Mouse (Mus musculus): Measurements from ENCODE around the gene Raf1. TPM values are rescaled to one million over a fixed set of nuclear protein-coding genes. Genes with fewer than 3 reads are reported as not detected.

Raf1 gene
- polyA plus RNA-seq, 1 experiment from 2014 or later = 67.0 TPM

DNA sequence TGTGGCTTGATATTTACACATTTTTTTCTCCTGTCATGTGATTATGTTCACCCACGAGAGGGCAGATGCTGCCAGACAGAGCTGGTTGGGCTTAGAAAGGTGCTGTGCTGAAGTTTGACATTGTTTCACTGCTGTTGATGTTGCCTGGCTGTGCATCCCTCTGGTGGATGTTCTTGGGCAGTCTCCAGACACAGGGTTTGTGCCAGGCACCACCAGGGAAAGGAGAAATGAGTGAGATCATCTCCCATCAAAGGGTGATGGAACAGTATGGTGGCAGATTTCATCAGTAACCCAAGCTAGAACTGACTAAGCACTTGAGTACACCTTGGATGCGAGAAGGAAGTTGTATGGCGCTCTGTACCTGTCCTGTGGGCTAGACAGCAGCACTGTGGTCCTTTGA is 60.5 kb downstream of the Raf1 start:
- no peak for DNase-seq (ENCODE audit: low spot score)

DNA sequence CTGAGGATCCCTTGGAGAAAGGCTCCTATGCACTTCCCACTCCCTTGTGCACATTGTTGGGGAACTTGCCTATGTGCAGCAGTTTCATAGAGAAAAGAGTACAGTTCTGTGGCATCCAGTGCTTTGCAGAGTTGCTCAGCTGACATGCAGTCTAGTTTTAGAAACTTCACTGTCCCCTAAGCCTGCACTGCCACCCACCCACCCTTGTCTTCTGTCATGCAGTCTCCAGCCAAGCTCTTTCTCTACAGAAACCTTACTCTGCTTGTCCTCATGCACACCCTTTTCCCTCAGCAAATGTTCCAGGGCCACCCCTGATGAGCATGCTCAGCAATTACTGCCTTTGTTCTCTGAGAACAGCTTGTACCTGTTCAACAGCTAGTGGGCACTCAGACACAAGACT is 62.6 kb downstream of the Raf1 start:
- DNase-seq (ENCODE audit: low spot score) = no peak

DNA sequence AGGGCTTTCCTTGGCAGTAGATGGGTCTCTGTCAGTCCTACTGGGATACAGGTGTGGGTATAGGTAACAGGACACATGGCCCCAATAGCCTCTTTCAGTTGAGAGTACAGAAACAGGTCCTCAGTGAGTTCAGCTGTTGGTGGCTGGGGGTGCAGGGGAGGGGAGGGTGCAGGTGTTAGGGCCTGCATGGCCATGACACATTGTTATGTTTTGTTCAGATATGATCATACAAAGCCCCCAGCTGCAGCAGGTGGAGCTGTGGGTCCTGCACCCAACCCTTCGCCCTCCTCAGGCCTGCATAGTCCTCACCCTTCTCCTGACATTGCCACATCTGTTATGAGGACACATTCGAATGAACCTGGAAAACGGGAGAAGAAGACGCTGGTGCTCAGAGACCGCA is 66.1 kb downstream of the Raf1 start:
- peak; percentile 38 for DNase-seq (ENCODE audit: low spot score)

DNA sequence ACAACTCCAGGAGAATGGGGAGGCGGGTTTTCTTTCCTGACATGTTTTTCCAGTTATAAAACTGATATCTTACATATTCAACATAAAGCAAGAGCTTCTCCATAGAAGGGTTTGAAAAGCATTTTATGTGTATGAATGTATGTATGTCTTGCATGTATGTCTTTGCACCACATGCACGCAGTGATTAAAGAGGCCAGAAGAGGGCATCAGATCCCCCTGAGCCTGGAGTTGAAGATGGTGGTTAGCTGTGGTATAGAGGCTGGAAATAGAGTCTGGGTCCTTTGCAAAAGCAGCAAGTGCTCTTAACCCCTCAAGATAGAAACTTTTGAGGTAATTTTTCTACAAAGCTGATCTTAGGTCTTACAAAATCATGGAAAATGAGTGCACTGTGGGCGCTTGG is 67.3 kb downstream of the Raf1 start:
- peak; percentile 52 for DNase-seq (ENCODE audit: low spot score)

DNA sequence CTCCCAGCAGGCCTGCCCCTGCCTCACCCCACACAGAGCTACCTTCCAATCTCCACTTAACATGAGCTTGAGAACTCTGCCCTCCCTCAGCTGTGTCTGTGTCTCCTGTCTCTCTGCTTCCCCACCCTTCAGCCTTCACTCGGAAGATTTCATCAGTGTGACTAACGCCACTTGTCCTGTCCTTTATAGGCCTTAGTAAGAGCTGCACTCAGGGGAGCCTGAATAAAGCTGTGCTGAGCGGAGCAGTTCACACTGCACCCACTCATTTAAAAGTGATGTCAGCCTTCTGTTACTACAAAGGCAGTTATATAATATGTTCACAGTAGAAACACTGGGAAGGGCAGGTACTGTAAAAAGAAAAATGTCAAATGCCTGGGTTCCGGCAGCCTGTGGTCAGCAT is 69.0 kb downstream of the Raf1 start:
- DNase-seq (ENCODE audit: low spot score) = no peak

DNA sequence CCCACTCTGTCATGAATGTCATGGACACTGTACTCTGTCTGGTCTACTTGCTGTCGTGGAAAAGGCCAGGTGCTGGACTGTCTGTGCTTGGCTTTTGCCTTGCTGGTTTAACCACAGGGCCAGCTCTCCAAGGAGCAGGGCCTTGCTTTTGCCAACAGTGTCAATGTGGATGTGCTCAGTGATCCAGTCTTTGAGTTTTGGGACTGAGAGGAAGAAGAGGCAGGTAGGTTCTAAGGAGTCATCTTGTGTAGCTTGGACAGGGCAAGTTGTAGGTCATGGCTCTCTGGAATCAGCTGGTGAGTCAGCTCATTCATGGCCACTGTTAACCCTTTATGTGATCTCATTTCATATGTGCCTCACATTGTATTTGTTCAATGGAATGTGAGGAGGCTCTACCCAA is 70.0 kb downstream of the Raf1 start:
- DNase-seq (ENCODE audit: low spot score) = no peak

DNA sequence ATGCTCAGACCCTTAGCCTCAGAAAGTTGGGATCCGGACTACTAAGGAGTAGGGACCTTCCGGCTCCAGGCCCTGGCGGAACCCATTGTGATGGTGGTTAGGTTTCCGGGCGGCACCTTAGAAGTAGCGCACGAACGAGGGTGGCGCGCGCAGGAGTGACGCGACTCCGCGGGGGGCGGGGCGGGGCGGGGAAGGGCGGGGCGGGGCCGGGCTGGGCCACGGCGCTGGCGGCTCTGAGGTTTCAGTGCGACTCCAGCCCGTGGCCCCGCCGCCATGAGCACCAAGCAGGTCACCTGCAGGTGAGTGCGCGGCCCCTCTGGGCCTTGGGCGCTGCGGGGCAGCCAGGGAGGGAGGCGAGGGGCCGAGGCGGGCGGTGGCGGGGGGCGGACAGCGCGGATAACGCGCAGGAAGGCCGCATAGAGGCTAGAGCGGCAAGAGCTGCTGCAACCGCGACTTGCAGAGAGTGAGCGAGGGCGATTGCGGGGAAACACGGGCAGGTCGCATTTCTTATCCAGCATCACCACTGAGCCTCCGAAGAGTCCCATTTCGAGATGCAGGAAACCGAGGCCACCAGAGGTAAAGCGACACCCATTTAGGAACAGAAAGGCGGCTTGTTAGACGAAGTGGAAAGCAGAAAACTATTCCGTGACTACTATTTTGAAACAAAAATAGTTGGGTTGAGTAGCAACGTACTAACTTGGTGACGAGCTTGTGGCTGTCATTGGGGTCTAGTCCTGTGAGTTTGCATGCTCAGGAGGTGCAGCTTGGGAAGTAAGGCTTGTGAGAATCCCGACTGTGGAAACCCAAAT is 74.5 kb downstream of the Raf1 start, which contains the start of gene Mkrn2:
Gene Mkrn2 (plus strand): TSS at position 188 of the 809 bp plus-strand sequence.
- DNase-seq (ENCODE audit: low spot score) = peak; percentile 88

DNA sequence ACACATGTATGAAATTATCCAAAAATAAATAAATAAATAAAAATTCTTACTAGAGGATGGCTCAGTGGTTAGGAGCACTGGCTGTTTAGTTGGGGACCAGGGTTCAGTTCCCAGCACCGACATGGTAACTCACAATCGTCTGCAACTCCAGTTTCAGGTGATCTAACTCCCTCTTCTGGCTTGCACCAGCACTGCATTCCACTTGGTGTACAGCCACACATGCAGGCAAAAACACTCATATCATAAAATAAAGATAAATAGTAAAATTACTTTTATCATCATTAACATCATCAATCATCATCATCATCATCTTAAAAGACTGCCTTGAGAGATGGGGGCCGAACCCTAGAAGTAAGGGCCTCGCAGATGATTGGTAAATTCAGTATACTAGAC is 75.1 kb downstream of the Raf1 start:
- no peak for DNase-seq (ENCODE audit: low spot score)

DNA sequence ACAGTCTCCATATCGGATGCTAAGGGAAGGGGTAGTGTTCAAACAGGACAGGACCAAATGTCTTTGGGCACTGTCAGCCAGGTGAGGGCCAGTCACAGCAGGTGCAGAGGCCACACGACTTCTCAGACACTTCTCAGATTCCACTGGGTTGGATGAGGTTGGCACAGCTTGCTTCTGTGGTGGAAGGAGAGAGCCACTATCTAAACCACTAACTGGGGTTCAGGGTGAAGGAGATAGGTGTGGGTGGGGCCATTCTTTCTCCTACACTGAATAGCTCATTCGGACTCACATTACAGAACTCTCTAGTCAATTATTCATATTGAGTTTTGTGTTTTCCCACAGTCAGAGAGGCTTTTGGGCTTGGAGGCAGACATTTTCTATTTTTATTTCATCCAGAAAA is 80.8 kb downstream of the Raf1 start:
- no peak for DNase-seq (ENCODE audit: low spot score)

DNA sequence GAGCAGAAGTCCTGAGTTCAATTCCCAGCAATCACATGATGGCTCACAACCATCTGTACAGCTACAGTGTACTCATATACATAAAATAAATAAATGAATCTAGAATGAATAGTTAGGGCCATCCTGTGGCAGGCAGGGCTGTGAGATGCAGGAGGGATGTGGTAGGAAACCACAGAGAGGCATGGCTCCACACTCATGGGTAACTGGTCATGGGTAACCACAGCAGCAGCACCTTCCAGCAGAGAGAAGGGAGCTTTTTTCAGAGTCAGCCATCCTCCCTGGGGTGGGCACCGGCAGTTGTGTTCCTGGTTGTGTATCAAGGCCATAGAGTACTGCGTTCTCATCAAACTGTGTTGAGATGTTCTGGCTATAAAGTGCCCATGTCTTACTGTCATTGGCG is 82.0 kb downstream of the Raf1 start:
- DNase-seq (ENCODE audit: low spot score) = peak; percentile 67

DNA sequence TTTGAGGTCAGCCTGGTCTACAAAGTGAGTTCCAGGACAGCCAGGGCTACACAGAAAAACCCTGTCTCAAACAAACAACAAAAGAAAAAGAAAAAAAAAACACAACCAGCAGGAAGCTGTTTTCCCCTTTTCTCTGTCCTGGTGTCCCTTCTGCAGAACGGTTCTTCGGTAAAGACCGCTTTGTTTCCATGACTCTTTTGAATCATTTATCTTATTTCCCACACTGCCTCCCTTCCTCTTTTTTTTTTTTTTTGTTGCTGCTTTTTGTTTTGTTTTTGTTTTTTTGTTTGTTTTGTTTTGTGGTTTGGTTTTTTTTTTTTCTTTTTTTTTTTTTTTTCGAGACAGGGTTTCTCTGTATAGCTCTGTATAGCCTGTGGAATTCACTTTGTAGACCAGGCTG is 83.2 kb downstream of the Raf1 start:
- DNase-seq (ENCODE audit: low spot score) = no peak

DNA sequence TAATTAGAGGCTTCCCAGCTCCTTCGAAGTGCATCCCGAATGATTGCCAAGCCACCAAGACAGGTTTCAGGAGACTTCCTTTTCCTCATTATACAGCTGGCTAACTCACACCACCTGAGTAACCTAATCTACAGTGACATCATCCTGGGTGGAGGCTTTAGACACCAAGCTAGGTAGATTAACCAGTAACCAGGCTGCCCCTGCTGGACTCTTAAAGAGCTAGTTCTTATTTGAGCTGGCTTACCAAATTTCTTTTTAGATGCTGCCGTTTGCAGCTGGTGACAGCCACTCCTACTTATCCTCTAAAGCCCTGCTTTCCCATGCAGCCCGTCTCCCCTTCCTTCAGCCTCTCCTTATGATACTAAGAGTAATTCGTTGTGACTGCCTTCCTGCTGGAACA is 84.0 kb downstream of the Raf1 start, which contains the start of gene Mkrn2os:
Gene Mkrn2os (minus strand): TSS at position 119 of the 400 bp plus-strand sequence.
- DNase-seq (ENCODE audit: low spot score) = no peak

DNA sequence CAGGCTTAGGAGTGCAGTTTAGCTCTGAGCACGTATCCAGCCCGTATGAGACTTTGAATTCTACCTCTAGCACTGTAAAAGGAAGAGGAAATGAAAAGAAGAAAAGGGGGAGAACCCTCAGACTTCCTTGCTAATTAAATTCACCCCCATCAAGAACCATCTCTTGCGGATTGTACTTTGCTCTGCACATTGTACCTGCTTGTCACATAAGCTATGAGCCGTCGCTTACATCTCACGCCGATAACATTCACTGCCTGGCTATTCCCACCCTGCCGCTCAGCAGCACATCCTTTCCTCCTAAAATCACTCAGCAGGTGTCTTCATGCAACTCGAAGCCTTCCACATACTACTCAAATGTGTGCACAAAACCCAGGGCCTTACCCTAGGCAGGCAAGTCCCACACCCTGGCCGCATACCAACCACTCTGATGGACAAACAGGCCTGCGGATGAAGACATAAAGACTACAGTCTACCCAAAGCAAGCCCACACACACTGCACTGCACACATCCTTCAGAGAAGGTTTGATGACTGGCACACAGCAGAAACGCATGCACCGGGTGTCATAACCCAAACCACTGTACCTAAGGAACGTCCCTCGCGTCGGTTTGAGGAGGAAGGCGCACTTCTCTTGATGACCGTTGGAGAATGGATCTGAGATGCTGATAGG is 84.6 kb downstream of the Raf1 start:
- no peak for DNase-seq (ENCODE audit: low spot score)

DNA sequence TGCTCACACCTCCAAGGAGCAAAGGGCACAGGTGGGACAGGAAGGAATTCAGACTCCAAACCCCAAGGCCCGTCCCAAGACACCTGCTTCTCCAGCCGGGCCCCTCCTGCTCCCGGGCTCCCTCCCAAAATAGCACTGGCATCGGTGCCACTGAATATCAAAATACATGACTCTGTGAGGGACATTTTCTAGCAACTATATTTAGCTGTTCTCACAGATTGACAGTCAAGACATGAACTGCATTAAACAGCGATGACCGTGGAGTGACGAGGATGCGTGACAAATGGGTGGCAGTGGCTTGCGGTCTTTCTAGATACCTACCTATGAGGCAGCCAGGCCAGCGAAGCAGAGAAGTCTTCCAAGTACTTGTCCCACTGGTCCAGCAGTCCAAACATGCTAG is 90.1 kb downstream of the Raf1 start:
- no peak for DNase-seq (ENCODE audit: low spot score)

DNA sequence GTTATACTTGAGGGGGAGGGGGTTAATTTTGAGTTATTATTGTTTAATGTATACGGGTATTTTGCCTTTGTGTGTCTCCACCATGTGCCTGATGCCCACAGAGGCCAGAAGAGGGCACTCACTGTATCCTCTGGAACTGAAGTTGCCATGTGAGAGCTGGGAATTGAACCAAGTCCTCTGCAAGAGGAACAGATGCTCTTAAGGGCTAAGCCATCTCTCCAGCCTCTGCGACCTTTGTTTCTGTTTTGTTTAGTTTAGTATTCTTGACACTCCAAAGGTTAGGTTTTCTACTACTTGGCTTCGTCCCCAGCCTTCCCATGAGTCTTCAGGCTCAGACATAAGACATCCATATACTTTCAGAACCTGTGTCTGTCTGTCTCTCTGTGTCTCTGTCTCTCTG is 92.3 kb downstream of the Raf1 start:
- DNase-seq (ENCODE audit: low spot score) = no peak

DNA sequence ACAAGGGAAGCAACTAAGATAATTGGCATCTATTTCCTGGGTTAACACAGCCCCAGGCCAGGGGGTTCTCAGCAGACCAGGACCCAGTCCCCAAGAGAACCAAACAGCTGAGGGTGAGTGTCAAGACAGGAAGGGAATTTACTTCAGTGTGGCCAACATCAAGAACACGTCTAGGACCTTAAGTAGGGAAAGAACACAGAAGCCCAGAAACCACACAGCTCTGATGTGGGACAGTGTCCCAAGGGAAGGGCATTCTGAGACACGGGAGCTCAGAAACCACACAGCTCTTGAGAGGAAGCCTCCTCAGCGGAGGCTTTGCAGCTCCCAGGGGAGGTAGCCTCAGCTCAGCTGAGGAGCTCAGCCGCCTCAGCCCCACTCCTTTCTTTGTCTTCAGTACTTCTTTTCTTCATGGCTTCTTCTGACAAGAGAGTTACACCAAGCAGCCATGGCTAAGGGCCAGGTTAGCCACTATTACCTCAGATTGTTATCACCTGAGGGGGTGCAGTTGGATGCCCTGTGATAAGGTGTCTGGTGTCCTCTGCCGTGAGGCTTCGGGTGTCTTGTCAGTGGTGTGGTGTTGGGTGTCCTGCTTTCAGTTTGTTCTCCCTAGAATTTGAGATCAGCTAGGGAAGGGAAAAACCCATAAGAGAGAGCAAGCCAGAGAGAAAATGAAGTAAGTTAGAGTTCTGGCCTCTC is 92.9 kb downstream of the Raf1 start:
- DNase-seq (ENCODE audit: low spot score) = no peak

DNA sequence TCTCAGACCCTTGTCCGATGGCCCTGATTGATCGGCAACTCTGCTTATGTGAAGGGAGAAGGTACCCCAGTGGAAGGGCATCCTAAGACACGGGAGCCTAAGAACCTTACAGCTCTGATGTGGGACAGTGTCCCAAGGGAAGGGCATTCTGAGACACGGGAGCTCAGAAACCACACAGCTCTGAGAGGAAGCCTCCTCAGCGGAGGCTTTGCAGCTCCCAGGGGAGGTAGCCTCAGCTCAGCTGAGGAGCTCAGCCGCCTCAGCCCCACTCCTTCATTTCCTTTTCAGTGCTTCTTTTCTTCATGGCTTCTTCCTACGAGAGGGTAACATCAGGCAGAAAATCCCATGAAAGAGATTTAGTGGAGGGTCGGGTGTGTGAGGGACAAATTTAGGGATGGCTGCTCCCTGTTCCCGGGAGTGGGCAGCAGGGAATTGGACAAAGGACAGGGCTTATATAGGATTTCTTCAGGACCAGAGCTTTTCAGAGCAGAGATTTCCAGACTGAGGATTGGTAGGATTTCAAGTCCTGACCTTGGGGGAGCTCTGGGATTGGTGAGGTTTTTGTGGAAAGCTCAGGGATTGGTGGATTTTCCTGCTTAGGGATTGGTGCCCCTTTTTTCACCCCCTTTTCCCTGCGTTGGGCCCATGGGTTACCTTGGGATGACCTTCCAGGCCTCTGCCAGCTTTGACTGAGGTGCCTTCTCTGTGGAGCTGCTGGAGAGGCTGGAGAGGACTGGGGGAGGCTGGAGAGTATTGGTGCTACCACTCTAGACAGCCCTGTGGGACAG is 93.9 kb downstream of the Raf1 start:
- no peak for DNase-seq (ENCODE audit: low spot score)

DNA sequence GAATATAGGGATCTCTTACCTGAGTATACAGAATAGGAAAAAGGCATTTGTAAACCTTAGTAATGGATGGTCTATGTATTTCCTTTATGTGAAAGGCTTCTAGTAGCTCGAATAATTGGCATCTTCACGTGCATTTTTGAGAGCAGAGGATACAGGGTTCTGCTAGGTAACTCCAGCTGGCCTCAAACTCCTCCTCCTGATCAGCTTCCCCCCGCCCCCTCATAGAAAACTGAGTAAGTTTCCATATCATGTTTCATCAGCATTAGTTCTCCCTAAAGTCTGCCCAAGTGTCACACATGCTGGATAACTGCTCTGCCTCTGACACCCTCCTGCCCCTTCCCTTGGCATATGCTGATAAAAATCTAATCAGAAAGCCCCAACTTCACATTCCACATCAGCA is 95.6 kb downstream of the Raf1 start:
- no peak for DNase-seq (ENCODE audit: low spot score)

DNA sequence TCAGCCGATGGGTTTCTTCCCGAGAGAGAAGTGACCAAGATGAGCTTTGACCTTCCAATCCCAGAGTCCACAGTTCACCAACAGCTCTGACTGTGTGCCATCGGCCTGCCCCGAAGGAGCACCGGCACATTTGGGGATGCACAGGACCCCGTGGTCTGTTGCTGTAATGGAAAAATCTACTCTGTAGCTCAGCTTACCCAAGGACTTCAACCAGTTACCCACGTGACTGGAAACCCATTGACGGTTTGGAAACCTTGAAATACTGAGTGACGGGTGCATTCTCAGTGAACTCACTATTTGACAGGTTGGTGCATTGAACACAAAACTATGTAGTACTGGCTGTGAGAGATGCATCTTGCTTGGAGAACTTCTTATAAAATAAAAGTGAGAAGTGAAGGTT is 98.5 kb downstream of the Raf1 start:
- no peak for DNase-seq (ENCODE audit: low spot score)

DNA sequence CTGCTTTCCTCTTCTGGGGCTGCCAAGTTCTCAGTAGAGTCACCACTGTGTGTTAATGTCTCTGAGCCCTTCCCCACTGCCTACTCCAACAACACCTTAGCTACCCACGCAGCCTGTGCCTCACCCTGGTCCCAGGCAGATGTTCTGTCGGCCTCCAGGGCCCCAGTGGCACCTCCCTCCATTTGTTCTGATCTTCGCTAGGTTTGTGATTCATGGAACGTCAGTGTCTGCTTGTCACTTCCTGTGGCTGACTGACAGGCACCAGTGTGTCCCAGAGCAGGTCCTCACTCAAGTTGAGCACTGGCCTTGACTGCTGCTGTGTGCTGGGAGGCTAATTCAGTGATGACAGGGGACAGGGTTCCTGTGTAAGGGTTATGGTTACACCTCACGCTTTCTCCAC is 99.0 kb downstream of the Raf1 start:
- no peak for DNase-seq (ENCODE audit: low spot score)

DNA sequence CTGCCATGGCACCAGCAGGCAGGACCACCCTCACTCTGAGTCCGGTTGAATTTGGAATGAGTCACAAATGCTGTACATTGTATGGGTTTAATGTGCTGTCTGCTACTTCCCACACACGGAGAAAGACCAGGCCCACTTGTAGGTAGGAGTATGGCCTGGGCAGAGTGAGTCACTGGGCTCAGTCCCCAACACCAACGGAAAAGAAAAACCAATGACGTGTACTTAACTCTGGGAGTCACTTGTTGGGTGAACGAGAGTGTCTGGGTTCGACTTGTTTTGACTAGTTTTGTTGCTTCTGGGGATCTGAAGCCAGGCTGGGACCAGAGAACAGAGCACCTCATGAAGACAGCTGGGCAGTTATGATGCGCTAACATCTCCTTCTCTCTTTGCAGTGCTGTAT is 102.3 kb downstream of the Raf1 start:
- DNase-seq (ENCODE audit: low spot score) = no peak

All from thymus, postnatal 0 days (tissue).